Mouse (Mus musculus) gastrocnemius, postnatal 36 days (tissue): ENCODE data around the gene Gm49673. TPM values are rescaled to one million over a fixed set of nuclear protein-coding genes. Genes with fewer than 3 reads are reported as not detected.
A peak's percentile ranks its signal among the peaks of the same experiment; 100 is the strongest.
"Not testable (repeated sequence)": the region's sequence is repeated elsewhere in the genome, so short reads cannot be mapped to it uniquely, and the experiment has no call there.

Experiments used
- DNase-seq, 2 experiments: peaks; one replicate each; pipeline ENCODE4 v3.0.0; 2022
- intact Hi-C: fragments of 180-260 bp; cut with DNase I; formaldehyde crosslinking; loops from one replicate; pipeline ENCODE4 v1.15.1; 2025
- total RNA-seq, 2 experiments: library from RNA; stranded (reverse); gene quantifications; 2 replicates each; pipeline ENCODE4 v1.2.3; 2021

Gm49673 gene
- total RNA-seq, 2 experiments from 2014 or later: not detected

DNA sequence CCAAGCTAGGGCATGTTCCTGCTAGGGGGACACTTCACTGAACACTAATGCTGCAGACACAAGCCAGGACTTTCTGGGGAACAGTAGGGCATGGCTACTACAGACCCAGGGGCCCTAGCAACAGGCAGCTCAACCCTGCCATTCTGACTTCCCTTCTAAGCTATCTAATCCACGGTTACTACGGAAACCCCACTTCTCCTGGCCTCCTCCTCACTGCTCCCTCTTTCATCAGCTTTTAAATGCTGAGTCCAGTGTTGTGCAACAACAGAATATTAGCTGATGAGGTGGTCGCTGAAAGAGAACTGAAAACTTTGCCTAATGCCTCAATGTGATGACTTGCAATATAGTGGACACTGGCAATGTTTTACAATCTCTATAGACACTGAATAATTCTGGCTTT lies 7.4 kb downstream of the Gm49673 start:
- intact Hi-C loops, DNase-seq: not testable (repeated sequence)

DNA sequence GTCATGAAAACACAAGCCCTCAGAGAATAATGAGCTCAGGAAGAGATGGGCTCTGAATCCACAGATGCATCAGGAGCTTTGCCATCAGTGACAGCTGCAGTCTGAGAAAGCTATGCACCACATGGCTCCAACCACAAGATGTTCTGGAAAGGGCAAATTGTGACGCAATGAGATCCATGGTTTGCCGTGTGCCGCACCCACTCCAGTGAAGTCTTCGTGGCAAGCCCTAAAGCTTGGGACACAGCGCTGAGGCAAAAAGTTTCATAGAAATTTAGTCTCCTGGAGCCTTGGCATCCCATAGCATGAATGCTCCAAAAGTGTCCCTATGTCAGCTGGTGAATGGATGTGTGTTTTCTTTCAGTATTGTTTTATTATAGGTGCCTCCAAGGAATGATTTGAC lies 9.5 kb downstream of the Gm49673 start:
- DNase-seq, intact Hi-C loops: not testable (repeated sequence)

DNA sequence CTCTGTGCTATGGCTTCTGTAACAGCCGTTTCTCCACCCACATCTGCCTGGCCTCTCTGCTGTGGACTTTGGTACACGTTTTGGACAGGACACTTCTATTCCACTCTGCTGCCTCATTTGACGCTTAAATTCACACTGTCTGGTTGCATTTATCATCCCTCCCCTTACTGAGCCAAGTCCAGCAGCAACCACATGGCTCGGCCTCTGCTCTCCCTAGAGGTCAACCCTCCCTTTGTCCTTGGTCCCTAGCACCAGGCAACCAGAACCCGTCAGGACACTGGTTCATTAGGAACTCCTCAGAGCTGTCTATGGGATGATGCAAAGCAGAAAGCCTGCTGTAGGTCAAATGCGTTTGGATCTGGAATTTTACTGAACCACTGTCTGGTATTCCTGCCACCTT lies 16.7 kb downstream of the Gm49673 start:
- DNase-seq, intact Hi-C loops: not testable (repeated sequence)

DNA sequence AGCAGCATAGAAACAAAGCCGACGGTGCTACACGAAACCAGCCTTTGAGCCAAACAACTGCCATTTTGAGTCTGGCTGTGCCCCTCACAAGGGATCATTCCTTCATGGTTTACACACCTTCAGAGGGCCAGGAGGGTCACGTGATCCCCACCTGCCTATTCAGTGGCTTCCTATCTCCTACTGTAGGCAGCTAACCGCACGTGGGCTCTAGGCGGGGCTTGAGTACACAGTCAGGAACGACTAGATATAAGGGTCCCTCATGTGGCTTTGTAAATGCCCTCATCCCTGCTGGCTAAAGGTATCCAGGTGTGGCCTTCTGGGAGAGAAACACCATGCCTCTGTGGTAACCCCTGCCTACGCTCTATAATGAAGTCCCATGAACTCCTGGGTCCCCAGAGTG lies 18.0 kb downstream of the Gm49673 start:
- DNase-seq, intact Hi-C loops: not testable (repeated sequence)

DNA sequence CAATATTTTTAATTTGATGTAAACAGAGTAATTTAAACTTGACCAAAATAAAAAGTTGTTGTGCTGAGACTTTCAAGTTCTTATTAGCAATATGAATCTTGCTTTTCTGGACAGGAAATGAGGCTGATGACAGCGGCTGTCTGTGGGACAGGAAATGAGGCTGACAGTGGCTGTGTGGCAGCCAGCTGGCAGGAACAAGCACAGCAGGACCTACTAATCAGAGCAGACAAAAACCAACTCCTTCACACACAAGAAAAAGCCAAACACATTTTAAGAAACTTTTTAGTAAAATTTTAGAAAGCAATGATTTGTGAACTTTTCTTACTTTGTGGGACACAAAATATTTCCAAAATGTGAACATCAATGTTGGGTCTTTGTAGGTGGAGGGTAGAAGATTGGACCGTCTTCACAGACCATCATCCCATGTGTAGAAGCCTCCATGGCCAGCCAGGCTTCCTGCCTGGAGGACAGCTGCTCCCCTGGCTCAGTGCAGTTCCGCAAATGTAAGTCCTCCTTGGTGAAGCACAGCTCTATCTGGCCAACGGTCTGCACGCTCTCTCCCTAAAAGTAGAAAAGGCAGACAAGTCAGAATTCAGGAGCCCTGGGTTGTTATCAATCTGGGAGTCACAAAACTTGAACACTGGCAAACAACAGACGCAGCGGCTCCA lies 19.1 kb downstream of the Gm49673 start:
- DNase-seq: not testable (repeated sequence)

DNA sequence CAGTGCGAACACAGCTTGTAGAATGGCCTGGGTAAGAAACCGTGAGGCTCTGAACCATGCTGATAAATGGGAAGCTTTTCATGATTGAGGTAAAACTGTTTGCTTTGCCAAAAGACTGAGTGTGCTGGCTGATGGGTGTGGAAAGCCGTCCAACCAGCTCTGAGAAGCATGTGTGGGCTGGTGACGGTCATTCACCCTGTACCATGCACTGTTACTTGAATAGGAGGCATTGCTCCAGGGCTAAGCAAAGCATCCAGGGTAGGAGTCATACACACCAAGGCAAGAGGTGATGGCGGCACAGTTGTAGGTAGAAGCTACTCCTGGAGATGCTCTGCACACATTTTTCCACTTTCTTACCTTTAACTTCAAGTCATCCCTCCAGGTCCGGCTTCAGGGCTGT lies 23.0 kb downstream of the Gm49673 start:
- intact Hi-C loops, DNase-seq: not testable (repeated sequence)

More for the DNA sequence above, 19.1 kb downstream of the Gm49673 start:
- intact Hi-C loops: not testable (repeated sequence)

DNA sequence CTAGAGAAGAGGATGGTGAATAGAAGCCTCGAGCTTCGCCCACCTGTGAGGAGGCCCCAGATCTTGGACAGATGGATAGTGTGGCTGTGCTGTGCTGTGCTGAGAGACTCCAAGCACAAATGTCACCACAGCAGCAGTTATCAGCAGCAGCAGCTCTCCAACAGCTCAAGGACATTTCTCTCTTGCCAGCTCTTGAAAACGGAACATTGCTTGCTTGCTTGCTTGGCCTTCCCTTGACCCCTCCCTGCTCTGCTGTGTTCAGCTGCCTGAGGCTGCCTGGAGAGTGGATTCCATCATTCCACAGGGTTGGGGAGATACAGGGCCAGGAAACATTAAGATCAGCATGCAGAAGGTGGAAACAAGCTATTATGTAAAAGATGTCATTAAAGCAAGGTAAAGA lies 24.6 kb downstream of the Gm49673 start:
- DNase-seq, intact Hi-C loops: not testable (repeated sequence)

DNA sequence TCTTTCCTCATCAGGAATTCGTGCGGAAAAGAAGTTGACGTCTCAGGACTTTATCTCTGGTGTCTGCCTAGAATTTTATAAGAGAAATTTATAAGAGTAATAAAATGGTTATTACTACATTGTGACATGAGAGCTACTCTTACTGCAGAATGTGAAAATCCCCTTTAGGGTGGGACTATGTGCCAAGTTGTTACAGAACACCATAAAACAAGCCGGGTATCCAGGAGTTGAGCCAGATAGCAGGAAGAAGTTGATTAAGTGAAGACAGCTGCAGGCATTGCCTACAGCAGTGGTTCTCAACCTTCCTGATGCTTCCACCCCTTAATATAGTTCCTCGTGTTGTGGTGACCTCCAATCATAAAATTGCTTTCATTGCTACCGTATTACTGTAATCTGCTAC lies 30.7 kb downstream of the Gm49673 start:
- intact Hi-C loops, DNase-seq: not testable (repeated sequence)

DNA sequence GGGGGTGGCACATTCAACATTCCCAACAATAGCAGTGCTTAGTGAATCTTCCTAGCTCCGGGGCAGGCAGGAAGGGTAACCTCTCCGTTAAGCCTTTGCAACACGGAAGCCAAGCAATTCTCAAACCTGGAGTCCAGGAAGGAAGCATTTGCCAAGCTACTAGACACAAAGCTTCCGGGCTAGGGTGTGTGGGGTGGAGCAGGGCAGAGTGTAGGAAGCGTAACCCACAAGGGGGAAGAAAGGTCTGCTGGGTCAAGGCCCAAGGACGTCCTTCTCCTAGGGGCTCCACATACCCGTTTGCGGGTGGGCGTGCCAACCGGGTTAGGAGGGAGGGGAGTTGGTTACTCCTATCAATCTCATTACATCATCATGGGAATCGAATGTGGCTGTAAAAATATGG lies 31.2 kb downstream of the Gm49673 start:
- DNase-seq, intact Hi-C loops: not testable (repeated sequence)

DNA sequence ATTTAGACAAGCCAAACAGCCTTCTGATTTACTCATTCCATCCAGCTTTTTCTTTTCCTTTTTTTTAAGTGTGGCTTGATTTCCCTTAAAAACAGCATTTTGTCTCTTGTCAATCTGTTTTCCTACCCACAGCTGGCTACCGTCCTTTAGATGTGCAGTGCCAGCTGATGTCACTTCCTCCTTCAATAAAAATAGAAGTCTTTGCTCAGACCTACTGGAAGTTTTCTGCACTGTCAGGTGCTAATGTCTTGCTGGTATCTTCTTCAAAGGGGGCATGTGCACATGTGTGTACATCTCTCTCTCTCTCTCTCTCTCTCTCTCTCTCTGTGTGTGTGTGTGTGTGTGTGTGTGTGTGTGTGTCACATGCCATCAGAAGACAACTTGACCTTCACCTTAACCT lies 35.4 kb downstream of the Gm49673 start:
- intact Hi-C loops, DNase-seq: not testable (repeated sequence)

DNA sequence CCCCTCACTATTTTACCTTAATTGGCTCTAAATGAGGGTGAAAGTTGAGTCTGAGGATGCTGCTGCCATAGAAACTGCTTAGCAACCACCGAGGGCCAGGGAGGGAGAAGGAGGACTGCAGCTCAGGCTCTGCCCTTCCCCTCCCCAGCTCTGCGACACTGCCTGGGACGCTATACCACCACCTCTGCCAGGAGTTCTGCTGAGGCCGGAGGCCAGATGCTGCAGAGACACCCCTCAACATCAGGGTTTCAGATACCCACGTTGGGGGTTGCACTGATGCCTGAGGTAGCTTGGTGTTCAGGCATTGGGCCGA lies 46.3 kb downstream of the Gm49673 start:
- intact Hi-C loops, DNase-seq: not testable (repeated sequence)

DNA sequence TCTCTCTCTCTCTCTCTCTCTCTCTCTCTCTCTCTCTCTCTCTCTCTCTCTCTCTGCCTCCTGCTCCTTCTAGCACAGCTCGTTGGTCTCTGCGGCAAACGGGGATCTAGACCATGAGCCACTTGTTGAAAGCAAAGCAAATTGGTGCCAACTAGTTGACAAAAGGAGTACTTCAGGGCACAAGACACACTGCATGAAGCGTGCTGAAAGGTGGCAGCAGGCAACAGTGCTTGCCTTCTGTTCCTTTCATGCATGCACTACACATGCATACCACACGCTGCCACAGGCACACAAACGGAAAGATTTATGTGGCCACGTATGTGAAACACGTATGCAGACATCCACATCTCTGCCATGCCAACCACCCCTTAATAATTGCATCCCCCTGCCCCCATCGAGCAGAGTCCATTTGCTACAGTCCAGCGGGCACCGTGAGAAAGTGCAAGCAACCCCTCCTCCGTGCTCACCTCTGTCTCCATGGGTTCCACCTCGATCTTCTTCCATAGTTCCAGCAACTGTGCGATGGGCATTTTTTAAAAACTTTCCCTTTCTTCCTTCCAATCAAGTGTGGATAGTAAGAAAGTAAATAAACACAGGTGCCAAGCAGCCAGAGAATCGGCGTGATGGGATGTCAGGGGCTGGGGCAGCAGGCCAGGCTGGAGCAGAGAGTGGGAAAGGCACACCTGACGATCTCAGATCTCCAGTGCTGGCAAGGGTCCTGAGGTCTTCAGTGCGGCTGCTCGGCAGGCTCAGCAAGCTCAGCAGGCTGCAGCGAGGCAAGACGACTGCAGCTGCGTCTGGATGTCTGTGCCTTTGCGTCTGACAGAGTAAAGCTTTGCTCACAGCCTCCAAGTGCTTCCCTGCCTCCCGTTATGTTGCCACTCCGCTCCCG lies 46.9 kb downstream of the Gm49673 start:
- intact Hi-C loops, DNase-seq: not testable (repeated sequence)

DNA sequence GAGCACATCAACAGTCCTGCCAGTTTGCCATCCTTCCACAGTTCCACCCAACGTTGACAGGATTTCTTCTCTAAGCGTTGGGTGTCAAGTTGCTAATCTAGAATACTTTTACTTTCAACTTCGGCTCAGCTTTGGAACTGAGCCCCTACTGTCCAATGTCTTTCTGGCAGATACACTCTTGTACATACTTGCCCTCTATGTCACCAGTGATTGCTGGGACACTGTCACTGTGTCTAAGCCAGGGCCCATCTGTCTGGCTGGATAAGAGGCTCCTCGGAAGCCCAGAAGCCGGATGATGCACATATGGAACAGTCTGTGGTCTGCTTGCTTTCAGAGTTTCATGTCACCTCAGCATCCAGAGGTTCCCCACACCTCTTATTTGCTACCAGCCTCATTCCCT lies 51.4 kb downstream of the Gm49673 start:
- DNase-seq, intact Hi-C loops: not testable (repeated sequence)

DNA sequence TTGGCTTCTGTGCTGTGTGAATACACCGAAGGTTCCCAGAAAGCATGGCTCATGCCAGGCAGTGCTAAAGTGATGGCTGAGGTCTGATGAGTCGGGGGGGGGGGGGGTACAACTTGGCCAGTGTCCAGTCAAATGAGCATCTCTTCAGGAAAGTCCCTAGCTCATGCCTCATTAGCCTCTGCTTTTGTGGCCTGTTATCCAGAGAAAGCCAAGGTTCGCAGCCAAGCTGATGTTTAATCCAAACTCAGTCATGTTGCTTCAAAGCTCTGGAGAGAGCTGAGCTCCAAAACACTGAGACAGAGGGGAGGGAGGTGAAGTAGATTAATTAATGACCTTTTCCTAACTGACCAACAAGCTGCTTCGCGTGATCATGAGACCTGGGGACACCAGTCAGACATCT lies 51.9 kb downstream of the Gm49673 start:
- DNase-seq, intact Hi-C loops: not testable (repeated sequence)

DNA sequence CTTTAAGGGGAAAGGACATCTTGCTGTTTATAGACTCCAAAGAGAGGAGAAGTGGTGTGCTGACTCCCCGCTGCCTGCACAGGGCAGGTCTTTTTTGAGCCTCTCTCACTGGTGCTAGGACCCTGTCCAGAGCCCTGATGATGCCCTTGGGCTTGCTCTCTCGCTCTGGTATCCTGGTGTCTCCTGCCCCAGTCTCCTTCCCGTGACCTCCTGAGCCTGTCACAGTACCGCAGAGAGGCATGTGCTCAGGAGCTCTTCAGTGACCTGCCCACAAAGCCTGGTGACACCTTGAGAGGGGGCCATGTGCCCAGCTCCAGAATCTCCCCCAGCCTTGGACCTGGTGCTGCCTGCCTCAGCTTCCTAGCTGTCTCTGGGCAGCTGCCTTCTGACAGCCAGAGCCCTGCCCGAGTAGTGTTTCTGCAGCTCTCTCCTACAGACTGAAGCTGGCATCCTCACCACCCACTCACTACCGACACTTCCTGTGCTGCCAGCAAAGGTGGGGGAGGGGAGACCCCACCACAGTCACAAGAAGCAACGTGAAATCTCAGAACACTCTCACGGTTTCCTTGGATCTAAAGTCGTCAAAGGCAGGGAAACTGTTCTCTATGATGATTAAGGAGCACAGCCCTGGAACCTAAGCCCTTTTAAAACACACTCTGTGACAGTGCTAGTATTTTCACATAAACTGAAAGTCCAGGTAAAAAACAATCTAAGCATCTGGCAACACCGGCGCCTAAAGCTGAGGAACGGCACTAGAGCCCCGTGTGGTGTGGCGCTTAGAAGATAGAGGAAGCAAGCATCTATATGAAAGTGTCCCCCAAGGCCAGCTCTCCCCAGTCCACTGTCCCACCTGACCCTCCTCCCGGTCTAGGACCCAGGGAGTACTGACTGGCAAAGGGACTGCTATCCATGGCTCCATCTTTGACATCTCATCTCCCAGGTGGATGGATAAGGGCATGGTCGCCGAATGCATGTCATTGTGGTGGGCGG lies 54.8 kb downstream of the Gm49673 start:
- intact Hi-C loops, DNase-seq: not testable (repeated sequence)

DNA sequence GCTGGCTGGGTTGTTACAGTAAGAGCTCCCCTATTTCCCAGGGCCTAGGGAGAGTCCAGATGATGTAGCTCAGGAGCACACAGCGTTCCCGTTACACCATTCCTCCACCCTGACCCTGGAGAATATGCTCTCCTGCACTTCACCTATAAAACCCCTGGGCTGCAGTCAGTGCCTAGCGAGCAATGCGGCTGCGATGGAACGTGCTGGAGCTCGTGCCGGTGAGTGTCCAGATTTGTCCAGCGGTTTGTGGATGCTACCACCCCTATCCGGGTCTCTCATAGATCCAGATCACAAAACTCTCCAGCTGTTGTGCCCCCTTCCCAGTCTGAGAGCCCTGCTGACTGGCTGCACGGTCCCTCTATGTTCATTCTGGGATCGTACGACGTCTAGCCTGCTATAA lies 56.3 kb downstream of the Gm49673 start:
- DNase-seq, intact Hi-C loops: not testable (repeated sequence)

DNA sequence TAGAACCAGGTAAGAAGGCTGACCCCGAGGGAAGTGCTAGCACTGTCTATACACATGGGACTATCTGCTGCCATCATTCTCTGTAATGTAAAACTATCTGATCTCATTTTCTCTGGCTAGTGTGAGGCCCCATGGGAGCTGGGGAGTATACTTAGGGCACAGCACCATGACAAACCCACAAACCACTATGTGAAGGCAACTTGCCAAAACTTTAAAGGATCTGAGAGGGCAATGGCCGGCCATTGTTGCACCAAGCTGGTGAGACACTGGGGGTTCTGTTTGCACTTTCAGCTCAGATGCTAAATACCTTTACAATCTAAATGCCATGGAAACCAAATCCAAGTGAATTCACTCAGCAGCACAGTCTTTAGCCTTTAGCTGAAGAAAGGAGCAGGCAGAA lies 77.7 kb downstream of the Gm49673 start:
- intact Hi-C loops, DNase-seq: not testable (repeated sequence)

DNA sequence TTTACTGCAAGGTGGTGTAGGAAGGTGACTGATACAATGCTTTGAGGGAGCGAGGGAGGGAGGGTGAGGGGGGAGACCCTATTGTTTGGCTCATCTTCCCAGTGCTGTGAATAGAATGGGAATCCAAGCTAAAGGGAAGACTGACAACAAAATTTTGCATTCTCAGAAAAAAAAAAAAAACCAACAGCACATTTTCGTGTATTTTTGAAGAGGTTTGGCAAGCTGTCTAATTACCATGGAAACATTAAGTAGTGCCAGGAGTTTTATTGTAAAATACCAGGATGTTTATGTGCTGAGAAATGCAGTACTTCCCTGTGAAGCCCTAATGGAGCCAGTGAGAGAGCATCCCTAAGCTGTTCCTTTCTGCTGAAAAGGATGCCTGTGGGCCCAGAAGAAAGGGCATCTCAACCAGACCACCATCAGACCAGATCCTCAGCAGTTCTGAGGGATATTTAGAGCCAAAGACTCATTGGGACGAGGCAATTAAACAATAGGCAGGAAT lies 90.9 kb downstream of the Gm49673 start:
- DNase-seq, intact Hi-C loops: not testable (repeated sequence)

DNA sequence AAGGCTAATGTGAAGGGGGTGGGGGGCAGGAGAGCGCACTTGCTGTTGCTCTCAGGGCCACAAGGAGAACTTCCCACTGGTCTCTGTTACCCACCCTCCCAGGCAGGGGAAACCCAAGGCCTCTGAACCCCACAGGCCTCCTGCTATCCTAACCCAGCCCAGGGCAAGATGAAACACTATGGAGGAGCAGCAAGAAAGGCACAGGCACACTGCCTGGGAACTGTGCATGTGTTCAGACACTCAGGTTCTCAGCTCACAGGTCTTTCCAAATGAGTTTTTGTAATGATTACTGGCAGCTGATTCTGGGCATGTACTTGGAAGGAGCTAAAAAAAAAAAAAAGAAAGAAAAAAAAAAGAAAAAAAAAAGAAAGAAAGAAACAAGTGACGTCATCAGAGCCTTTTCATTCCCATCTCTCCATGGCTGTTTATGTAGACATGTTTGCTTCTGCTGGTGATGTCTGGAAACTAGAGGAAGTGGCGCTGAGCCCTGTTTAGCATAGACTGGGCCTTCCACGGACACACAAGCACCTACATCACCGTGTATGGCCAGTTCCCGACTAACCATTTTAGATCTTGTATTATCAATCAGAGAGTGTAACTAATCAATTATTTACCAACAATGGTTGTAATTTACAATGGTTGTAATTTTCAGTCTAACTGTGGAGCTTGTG lies 91.5 kb downstream of the Gm49673 start:
- DNase-seq, intact Hi-C loops: not testable (repeated sequence)

DNA sequence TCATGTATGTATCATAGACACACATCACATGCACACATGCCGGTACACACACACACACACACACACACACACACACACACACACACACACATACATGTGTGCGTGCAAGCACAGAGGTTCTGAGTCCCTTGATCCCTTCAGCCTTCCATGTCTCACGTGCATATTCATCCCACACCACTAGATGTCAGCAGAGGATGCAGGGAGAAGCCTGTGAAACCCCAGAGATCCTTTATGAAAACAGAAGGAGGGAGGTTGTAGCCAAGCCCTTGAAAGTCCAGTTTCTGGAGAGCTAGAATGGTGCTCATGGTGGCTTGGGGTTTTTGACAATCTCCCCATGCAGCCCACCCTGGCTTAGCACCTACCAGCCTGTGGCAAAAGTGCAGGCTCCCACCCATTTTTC lies 96.3 kb downstream of the Gm49673 start:
- intact Hi-C loops: not testable (repeated sequence)
- DNase-seq: peak; percentile 51 to 76
